Mouse (Mus musculus) embryo, embryonic 9.5 days (tissue): ENCODE measurements around the gene Med16.
A peak's percentile ranks its signal among the peaks of the same experiment; 100 is the strongest.

Source experiments
- DNase-seq: peaks from one replicate; pipeline ENCODE4 v3.0.0-alpha.2; 2017; ENCODE audit errors: extremely low spot score

Med16 gene

DNA sequence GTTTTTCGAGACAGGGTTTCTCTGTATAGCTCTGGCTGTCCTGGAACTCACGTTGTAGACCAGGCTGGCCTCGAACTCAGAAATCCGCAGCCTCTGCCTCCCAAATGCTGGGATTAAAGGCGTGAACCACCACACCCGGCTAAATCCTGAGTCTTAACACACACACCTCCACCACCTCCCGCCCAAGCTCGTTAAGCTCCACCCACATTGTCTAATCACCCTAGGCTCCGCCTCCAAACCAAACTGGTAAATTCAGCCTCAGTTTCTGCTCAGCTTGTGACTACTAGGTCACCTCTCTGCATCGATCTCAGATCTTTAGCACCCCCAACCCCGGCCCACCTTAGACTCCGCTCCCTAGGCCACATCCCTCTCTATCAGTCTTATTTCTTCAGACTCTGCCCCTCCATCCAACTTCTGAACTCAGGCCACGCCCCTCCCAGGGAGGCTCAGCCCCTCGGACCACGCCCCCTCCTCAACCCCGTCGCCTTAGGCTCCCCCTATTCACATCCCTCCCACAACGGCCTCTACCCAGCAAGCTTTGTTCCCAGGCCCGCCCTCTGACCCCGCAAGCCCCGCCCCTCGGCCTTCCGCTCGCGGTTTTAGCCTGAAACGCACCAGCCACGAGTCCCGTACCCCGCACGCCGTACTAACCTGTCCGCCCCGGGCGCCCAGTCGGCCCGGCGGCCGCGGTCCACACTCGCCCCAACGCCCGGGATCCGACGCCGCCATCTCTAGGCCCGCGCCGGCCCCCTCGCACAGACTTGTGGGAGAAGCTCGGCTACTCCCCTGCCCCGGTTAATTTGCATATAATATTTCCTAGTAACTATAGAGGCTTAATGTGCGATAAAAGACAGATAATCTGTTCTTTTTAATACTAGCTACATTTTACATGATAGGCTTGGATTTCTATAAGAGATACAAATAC, at the start of gene Med16:
Med16 (minus strand) TSS at position 757 of the 925 bp plus-strand sequence.
- DNase-seq, result peak; percentile 99

DNA sequence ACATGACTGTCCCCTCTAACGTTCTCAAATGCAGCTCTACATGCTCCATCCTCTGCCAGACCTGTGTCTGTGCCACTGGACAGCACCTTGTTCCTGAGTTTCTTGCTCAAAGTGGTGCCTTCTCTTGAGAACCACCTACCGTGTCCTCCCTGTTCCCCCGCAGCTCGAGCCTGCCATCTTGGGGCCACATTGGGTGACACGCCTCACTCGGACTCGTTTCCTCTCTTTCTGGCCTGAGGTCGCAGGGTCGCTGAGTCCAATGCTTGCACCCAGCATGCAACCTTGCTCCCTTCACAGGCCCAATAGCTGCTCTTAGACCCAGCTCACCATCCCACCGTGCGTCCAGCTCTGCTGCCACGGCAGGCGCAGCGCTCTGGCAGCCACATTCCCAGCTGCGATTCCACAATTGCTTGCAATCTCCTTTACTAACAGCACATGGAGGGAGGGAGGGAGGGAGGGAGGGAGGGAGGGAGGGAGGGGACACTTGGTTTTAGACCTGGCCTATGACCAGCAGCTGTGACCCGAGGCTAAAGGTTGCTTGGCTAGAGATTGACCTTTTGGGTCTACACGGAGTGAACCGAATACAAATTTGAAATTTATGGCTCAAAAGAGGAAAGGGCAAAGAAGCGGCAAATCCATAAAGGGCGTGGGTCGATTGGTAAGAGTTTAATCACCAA, 49.6 kb upstream of the Med16 start:
- peak; percentile 87 for DNase-seq

DNA sequence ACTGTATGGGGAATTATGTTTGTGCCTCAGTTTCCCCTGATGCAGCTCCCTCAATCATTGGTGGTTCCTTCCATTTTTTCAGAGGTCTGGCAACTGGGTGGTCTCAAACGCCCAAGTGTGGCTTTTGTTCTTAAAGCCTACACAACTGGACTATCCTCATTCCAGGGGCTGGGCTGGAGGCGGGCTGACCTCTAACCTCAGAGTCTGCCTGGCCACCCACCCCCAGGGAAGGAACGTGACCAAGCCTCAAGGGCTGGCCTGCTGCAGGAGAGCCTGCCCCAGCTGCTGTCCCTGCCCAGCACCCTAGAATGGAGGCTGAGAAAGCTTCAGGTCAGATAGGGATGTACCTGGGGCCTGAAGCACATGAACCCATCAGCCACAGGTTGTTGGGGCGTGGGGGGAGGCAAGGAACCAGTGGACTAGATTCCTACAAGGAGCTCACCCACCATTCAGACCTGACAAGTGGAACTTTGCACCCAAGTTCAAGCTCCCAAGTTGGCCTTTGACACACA, 48.0 kb upstream of the Med16 start:
- peak; percentile 64 for DNase-seq

DNA sequence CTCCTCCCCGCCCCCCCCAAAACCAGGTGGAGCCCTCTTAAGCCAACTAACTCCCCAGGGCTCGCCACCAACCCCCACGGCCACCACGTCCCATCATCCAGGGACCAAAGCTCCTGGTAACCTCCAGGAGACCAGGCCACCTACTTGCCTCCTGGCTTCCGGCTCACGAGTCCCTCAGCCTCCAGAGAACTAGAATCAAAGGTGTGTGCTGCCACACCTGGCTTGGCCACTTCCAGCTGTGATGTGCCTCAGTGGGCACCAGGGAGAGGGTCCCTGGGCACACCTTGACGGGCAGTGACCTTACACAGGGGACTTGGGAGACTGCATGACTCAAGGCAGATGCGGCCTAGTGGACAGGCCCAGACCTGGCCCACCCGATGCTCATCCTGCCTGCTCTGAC, 47.0 kb upstream of the Med16 start:
- no peak for DNase-seq

DNA sequence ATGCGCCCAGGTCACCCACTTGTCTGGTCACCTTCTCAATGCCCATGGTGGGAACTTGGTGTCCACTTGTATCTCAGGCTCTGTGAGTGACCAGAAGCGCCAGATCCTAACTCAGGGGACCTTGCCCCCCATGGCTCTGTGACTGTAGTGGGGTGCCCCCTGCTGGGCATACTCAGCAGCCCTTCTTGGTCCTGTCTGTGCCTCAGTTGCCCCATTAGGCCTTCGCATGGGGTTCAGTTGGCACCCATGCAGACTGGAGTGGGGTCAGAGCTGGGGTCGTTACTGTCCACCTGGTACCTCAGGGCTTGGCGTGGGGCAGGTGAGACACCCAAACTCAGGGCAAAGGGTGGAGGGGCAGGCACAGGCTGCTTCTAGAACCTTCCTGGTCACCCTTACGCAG, 45.2 kb upstream of the Med16 start:
- no peak for DNase-seq

DNA sequence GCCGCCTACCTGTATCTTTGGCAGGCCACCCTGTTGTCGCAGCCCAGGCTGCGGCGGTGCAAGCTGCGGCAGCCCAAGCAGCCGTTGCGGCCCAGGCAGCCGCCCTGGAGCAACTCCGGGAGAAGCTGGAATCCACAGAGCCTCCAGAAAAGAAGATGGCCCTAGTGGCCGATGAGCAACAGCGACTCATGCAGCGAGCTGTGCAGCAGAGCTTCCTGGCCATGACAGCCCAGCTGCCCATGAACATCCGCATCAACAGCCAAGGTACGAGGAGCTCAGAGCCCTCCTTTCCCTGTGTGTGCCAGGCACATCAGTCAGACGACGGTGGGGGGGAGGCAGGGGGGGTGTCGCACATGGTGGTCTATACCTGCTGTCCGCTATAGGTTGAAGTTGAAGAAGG, 41.9 kb upstream of the Med16 start:
- DNase-seq, result no peak

DNA sequence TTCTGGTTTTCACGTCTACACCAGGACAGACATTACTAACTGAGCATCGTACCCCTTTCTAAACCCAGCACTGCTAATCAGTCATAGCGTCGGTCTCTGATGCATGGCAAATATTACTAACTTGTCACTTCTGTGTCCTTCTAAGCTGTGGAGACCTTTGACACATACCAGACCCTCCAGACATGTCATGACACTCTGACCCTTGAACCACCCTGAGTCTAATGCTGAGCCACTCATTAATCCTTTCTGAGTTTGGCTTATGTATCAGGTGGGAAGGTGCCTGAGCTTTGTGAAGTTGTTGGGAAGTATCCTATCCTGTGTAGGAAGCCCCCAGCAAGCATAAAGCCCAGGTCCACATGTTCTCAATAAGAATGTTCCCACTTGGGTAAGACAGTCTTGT, 41.1 kb upstream of the Med16 start:
- DNase-seq, result no peak

DNA sequence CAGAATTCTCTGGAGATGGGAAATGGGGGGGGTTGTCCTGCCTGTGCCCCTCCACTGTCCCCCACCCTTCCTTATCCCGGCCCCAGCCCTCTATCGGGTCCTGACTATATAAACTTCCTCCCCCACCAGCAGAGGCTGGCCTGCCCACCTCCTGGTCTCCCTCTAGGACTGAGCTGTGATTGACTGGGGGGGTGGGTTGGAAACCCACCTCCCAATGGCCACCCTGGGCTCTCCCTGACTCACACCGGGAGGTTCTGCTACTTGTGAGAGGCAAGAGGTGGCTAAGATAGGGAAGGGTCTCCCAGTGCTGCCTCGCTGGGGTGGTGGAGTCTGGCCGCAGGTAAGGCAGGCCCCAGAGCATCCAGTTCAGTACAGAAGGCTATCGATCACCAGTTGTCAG, 38.8 kb upstream of the Med16 start:
- no peak for DNase-seq

DNA sequence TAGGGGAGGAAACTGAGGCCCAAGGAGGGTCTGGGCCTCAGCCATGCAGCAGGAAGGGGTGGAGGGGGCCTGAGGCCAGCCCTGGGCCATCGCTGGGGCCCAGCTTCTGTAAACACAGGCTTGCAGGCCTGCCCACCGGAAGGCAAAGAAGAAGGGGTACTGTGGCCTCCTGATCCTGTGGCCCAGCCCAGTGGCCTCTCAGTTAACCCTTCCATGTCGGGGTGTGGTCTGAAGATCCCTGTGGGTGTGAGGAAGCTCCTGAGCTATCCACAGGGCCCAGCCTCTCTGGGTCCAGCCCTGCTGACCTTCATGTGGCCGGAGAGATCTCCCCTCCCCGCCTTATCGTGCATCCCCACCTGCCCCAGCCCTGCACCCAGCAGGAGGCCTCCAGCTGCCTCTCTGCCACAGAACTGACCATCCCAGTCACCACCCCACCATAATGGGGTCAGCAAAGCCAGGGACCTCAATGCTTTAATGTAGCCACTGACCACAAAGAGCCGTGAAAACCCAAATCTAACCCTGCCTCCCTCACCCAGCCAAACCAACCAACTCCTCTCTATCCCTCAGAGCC, 38.1 kb upstream of the Med16 start:
- peak; percentile 70 for DNase-seq

DNA sequence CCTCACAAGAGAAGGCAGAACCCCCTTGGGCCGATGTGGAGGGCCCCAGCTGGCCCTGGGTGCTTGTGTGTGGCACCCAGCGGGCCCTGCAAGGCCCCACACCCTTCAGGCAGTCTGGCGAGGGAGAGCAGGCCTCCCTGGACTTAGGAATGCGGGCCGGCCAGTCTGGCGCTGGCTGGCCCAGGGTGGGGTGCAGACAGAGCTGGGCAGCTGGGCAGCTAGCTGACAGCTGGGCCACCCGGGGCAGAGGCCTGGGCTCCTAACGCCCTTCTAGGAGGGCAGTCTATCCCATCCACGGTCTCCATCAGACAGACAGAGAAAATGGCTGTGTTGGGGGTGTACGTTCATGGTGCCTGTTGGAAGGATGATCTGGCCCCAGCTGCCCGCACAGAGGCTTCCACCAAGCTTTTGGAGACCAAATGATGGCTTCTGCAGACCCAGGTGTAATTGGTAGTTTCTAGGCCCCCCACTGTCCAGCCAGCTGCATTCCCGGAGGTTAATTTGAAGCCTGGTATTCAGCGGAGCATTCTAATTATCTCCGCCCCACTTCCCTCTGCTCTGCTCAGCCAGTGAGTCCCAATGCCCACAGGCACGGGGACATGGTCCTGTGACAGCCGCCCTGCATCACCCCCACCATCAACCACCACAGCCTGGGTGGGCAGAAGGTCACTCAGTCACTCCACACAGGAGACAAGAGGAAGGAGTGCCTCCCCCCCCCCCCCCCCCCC, 36.9 kb upstream of the Med16 start:
- DNase-seq, result peak; percentile 80

DNA sequence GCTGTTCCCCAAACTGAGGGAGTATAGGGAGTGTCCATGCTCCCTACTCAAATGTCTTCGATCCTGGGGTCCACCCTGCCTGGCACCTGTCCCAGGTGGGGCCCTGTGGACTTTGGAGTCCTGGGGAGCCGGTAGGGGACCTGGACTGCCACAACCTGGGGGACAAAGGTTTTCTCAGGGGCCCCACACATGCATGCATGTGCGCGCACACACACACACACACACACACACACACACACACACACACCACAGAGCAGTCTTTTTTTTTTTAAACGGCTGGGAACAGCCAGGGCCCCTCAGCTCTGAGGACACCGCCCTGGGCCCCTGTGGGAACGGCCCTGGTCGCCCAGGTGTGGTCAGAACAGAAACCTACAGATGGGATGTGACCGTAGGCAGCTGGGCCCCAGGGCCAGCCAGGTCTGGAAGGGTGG, 34.8 kb upstream of the Med16 start:
- no peak for DNase-seq

DNA sequence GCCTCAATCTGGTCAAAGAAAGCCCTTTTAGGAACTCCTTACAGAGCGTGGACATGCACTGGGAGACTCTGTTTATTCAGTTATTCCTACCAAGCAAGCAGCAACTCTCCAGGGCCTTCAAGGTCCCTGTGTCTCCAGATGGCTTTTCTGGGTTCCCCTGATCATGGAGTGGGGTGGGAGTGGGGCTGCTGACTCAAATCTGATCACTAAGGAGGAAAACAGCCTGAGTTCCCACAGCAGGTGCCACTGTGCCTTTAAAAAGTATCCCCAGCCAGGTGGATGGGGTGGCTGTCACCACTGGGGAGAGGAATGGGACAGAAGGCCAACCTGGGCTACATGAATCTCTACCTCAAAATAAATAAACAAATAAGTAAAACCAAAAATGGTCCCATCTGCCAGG, 34.3 kb upstream of the Med16 start:
- no peak for DNase-seq

DNA sequence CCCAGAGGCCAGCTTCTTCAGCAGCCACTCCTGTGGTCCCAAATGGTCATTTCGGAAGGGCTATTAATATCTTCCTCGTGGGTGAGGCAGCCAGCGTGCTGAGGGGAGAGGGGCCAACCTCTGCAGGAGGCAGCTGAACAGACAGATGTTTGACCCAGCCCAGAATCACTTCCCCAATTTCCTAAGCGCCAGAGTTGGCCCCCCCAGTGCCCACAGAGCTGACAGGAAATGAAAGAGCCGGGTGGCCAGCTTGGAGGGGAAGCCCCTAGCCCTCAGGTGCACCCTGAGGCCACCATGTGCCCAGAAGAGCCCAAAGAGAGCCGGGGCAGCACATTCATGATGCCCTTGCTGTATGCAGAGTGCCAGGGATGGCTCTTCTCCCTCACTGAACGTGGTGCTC, 32.0 kb upstream of the Med16 start:
- no peak for DNase-seq

DNA sequence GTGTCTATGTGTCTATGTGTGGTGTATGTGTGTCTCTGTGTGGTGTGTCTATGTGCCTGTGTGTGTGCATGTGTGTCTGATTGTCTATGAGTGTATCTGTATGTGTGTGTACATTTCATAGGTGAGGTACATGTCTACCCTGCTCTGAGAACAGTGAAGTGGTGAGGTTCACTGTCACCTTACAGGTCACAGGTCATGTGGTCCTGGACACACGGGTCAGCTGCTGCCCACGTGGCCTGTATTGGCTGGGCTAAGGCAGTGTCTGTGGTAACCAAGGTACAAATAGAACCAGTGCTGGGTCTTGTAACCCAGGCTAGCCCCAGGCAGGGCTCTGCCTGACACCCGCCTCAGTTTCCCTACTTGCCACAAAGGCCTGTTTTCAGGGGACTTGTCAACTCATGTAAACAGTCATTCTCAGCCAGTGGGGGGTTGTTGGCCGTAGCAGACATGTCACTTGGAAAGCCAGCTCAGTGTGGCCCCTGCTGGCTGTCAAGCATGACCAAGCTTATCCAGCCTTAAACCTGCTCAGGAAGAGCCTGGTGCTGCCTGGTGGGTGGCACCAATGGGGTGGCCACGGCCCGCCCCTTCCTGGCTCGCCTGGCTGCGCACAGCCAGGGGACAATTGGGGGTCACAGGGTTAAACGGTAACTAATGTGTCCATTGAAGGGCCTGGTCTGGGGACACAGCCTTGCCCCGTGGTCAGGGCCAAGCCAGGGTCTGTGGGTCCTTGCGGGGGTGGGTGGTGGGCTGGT, 29.2 kb upstream of the Med16 start:
- no peak for DNase-seq

DNA sequence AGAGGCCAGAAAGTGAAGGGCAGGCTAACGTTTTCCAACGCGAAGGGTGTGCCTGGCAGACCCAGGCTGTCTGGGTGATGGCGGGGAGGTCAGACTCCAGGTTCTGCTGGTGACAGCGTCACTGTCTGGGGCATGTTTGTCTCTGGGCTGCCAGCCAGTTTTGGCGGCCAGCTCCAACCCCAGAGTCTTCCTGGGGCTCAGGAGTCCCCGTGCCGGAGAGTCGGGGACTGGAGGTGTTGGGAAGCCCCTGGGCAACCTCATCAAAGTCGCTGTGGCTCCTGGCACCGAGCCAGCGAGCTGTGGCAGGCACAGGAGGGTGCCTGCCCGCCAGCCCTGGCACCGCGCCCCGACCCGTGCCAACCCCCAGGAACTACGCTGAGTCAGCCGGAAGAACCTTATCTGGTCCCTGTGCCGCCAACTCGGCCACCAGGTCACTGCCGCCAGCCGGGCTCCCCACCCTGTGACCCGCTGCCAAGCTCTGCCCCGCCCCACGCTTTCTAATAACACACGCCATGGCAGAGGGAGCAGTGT, 28.3 kb upstream of the Med16 start:
- no peak for DNase-seq

DNA sequence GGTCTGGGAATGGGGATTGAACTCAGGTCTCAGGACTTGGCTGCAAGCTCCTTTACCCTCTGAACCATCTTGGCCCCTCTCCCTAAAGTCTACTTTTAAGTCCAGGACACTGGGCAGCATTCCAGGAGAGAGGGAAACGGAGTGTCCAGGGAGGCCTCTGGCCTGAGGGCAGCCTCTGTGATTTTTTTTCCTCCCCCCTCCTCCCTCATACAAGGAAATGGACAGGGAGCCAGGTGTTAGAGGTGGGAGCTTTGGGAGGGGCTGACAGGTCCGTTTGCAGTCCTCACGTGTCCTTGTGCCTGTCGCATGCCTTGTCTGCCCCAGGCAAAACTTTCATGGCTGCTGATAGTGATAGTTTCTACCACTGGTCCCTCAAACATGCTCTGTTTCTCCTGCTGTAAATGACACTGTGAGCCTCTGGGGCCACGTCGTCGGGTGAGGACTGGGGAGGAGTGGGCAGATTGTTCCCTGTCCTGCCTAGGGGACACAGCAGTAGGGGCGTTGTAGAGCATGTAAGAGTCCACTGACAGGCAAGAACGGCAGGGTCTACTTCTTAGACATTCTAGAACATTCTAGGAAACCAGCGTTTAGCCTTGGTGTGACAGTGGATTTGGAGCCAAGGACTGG, 27.7 kb upstream of the Med16 start:
- DNase-seq, result no peak

DNA sequence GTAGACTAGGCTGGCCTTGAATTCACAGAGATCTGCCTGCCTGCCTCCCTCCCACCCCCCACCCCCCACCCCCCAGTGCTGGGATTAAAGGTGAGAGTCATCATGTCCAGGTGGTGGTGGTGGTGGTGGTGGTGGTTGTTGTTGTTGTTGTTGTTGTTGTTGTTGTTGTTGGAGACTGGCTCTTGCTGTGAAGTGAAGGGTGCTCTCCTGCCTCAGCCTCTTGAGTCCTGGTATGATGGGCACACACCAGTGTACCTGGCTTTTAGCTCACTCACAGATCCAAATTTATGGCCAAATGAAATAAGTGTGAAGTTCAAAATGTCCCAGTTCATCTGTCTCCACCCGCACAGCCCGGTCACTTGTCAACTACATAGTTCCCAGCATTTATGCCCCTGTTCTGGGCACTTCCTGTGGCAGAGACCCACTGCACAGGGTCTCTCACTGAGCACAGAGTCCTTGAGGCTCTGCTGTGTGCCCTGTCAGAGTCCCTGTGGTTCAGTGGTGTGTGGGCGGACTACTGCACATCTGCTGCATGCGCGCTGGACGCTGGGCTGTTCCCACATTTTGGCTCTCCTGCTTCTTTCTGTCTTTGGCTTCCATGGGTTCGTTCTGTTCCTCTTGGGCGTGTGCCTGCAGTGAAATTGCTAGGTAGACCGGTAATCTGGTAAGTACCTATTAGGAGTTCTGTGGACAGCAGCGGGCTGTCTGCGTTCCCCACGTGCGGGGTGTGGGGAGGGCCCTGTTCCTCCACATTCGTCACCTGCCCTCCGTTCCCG, 26.3 kb upstream of the Med16 start:
- DNase-seq, result no peak

DNA sequence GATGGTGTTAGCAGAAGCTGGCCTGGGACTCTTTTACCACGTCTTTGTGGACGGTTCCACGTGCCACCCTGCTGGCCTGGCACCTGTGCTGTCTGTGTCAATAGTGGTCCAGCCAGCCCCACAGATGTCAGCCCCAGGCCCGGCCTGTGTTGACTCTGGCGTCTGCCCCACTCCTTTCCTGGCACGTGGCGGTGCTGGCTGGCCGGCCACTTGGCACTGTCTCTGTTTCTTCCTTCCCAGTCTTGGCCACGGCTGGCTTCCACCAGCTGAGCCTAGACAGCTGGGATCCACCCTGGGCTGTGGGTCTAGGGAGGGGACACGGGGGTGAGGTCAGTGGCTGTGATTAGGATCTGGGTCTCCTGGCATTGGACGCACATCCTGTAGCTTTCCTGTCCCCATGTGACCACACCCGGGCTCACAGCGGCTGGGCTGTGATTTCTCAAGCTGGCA, 25.6 kb upstream of the Med16 start:
- DNase-seq, result no peak

DNA sequence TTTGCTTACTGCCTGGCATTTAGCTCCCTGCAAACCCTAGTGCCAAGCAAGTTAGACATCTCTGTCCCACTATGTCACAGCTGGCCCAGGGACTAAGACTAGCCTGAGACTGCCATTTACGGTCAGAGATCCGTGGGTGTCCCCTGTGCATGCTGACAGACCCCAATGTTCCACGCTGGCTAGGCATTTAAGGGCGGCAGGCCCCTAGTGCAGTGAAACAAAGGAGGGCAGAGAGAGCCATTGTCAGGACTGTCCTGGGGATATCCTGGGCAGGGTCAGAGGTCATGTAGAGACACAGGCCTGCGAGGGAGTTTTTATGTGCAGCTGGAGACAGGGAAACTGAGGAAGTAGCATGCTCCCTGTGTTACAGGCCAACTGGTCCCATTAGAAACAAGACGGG, 25.1 kb upstream of the Med16 start:
- DNase-seq, result no peak
